Mouse (Mus musculus) fibroblast of lung, adult 2 months (primary cell): ENCODE results near the gene Ubtd1.
A peak's percentile ranks its signal among the peaks of the same experiment; 100 is the strongest.

Experiments used
- DNase-seq: peaks from one replicate; pipeline ENCODE4 v3.0.0-alpha.2; 2011; ENCODE audit warnings: low read depth

The Ubtd1 gene

GRCm38 (mm10) chr19:41981595-41981927 is at the start of gene Ubtd1:
Gene Ubtd1, plus strand, starts transcription at chr19:41981763.
- DNase-seq, result no peak

- no peak for DNase-seq
Observed at GRCm38 (mm10) chr19:41932686-41933085, 48.9 kb upstream of the Ubtd1 start.

- DNase-seq, result peak; percentile 99
Observed at GRCm38 (mm10) chr19:41933179-41934086, 48.1 kb upstream of the Ubtd1 start, which contains the start of the genes Exosc1 and Zdhhc16. Gene Exosc1, minus strand, starts transcription at chr19:41933423. Gene Zdhhc16, plus strand, starts transcription at chr19:41933480.

GRCm38 (mm10) chr19:41934124-41934523 is 47.4 kb upstream of the Ubtd1 start:
- DNase-seq, result no peak

- DNase-seq, result peak; percentile 27
Observed at GRCm38 (mm10) chr19:41935921-41936320, 45.6 kb upstream of the Ubtd1 start.

GRCm38 (mm10) chr19:41938539-41938938 is 43.0 kb upstream of the Ubtd1 start:
- no peak for DNase-seq

- no peak for DNase-seq
Observed at GRCm38 (mm10) chr19:41943841-41944240, 37.7 kb upstream of the Ubtd1 start.

- no peak for DNase-seq
Observed at GRCm38 (mm10) chr19:41952287-41952686, 29.3 kb upstream of the Ubtd1 start.

GRCm38 (mm10) chr19:41953574-41953973 is 28.0 kb upstream of the Ubtd1 start:
- DNase-seq, result no peak

- DNase-seq, result no peak
Observed at GRCm38 (mm10) chr19:41969618-41970017, 11.9 kb upstream of the Ubtd1 start.

- DNase-seq, result no peak
Observed at GRCm38 (mm10) chr19:41973891-41974794, 7.4 kb upstream of the Ubtd1 start.

- no peak for DNase-seq
Observed at GRCm38 (mm10) chr19:41980422-41980818, 1.1 kb upstream of the Ubtd1 start.

- peak; percentile 95 for DNase-seq
Observed at GRCm38 (mm10) chr19:41980819-41981594, 556 bp upstream of the Ubtd1 start, which contains the start of gene Mms19. Gene Mms19, minus strand, starts transcription at chr19:41981157.

GRCm38 (mm10) chr19:41981931-41982790 is 598 bp downstream of the Ubtd1 start:
- no peak for DNase-seq

- no peak for DNase-seq
Observed at GRCm38 (mm10) chr19:41982791-41983150, 1.2 kb downstream of the Ubtd1 start.

GRCm38 (mm10) chr19:41985994-41986393 is 4.4 kb downstream of the Ubtd1 start:
- DNase-seq, result no peak

- no peak for DNase-seq
Observed at GRCm38 (mm10) chr19:41987206-41987605, 5.6 kb downstream of the Ubtd1 start.

GRCm38 (mm10) chr19:41989810-41990209 is 8.2 kb downstream of the Ubtd1 start:
- DNase-seq, result no peak

- no peak for DNase-seq
Observed at GRCm38 (mm10) chr19:41991926-41992477, 10.4 kb downstream of the Ubtd1 start.

- DNase-seq, result no peak
Observed at GRCm38 (mm10) chr19:41992971-41993370, 11.4 kb downstream of the Ubtd1 start.

- peak; percentile 93 for DNase-seq
Observed at GRCm38 (mm10) chr19:41993484-41993883, 11.9 kb downstream of the Ubtd1 start.
